Mouse (Mus musculus): ENCODE measurements around the gene Zfand4.

DNA sequence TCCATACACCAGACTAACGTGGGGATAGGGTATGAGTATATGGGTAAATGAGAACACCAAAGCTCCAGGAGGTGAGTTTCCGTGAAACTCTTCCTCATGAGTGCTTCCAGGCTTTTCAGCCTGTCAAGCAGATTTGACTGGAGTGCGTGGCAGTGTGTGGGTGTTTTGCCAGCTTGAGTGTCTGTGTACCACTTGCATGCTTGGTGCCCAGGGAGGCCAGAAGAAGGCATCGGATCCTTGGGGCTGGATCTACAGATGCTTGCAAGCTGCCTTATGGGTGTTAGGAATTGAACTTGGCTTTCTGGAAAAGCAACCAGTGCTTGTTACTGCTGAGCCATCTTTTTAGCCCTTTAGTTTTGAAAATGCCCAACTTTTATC lies 92.9 kb downstream of the Zfand4 start:
- TF ChIP-seq CTCF (IDR thresholded peaks at IDR 0.05; ENCODE audit: borderline replicate concordance, insufficient read depth, low read depth, low read length) = no peak
- TF ChIP-seq POLR2A (IDR thresholded peaks at IDR 0.05; ENCODE audit: borderline replicate concordance, insufficient read depth, low read length) = no peak

Data from cerebellum, adult 2 months (tissue).